Mouse (Mus musculus): Measurements from ENCODE around the gene Golph3l. TPM values are rescaled to one million over a fixed set of nuclear protein-coding genes. Genes with fewer than 3 reads are reported as not detected.

Golph3l gene
- polyA plus RNA-seq (2017; shearing (Covaris generic)): 10 to 100 TPM; 36.6 to 42.9 TPM

DNA sequence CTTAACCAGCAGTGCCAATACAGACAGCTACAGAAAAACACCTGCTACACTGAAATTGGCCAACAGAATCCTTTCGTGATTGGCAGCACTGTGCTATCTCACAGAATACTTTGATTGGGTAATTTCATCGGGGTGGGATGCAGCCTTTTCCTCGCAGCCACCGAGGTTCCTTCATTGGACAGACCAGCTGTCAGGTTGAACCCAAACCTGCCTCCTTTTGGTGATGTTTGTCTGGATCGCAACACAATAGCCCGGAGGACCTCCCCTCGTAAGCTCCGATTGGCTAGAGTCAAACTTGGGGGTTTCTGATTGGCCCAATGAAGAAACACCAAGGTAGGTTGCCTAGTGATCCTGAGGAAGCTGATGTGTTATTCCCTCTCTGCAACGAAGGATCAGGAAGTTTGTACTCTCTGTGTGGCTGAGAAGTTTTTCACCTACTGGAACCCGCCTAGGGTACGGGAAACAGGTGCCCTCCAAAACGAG, at the start of gene Golph3l:
Gene Golph3l, plus strand, starts transcription at position 331 of the 483 bp plus-strand sequence.

GRCm38 (mm10) chr3:95559437-95559836, 29.3 kb upstream of the Golph3l start, which contains the start of gene Hormad1:
Gene Hormad1, plus strand, starts transcription at chr3:95559677.

GRCm38 (mm10) chr3:95624628-95625503, 36.1 kb downstream of the Golph3l start, which contains the start of gene Ensa:
Gene Ensa, plus strand, starts transcription at chr3:95624993.

GRCm38 (mm10) chr3:95658236-95658867, 69.6 kb downstream of the Golph3l start, which contains the start of gene Mcl1:
Gene Mcl1, plus strand, starts transcription at chr3:95658788.

Other genes starting within 250 kb of the Golph3l start
- 10 to 100 TPM; 27.5 to 32.4 TPM for gene Setdb1, start 231.7 kb upstream of the Golph3l start, polyA plus RNA-seq (2017; shearing (Covaris generic))
- under 1 TPM in 1 of 2 experiments, not detected in 1; 0.80 TPM for gene 4930558C23Rik, start 186.1 kb upstream of the Golph3l start, polyA plus RNA-seq (2017; shearing (Covaris generic))
- gene Arnt, start 154.5 kb upstream of the Golph3l start, polyA plus RNA-seq (2017; shearing (Covaris generic)): 10 to 100 TPM; 47.2 to 50.7 TPM
- under 1 TPM in 1 of 2 experiments, not detected in 1; 0.37 TPM for gene Ctsk, start 89.7 kb upstream of the Golph3l start, polyA plus RNA-seq (2017; shearing (Covaris generic))
- gene Ctss, start 62.1 kb upstream of the Golph3l start, polyA plus RNA-seq (2017; shearing (Covaris generic)): 100 to 1,000 TPM; 290 to 395 TPM
- gene Hormad1, start 29.3 kb upstream of the Golph3l start, polyA plus RNA-seq (2017; shearing (Covaris generic)): under 1 TPM in 1 of 2 experiments, not detected in 1; 0.40 TPM
- 10 to 100 TPM; 78.8 to 82.8 TPM for gene Ensa, start 36.1 kb downstream of the Golph3l start, polyA plus RNA-seq (2017; shearing (Covaris generic))
- gene Mcl1, start 69.9 kb downstream of the Golph3l start, polyA plus RNA-seq (2017; shearing (Covaris generic)): 100 to 1,000 TPM; 462 to 507 TPM
- gene Adamtsl4, start 99.0 kb downstream of the Golph3l start, polyA plus RNA-seq (2017; shearing (Covaris generic)): 10 to 100 TPM; 10.7 to 17.7 TPM
- gene Ecm1, start 150.6 kb downstream of the Golph3l start, polyA plus RNA-seq (2017; shearing (Covaris generic)): 100 to 1,000 TPM; 147 to 151 TPM
- gene Tars2, start 171.3 kb downstream of the Golph3l start, polyA plus RNA-seq (2017; shearing (Covaris generic)): 10 to 100 TPM; 76.4 to 81.3 TPM
- gene Rprd2, start 229.9 kb downstream of the Golph3l start, polyA plus RNA-seq (2017; shearing (Covaris generic)): 10 to 100 TPM; 27.2 to 27.6 TPM

All from inflammation-experienced regulatory T-cells (primary cell).